Mouse (Mus musculus): ENCODE measurements at regions not wholly inside any gene's neighbourhood (a gene's known extent, or its start where the extent isn't known, plus 50 kb on each side); places are given as distances from the start of the nearest gene placed in this dataset.

DNA sequence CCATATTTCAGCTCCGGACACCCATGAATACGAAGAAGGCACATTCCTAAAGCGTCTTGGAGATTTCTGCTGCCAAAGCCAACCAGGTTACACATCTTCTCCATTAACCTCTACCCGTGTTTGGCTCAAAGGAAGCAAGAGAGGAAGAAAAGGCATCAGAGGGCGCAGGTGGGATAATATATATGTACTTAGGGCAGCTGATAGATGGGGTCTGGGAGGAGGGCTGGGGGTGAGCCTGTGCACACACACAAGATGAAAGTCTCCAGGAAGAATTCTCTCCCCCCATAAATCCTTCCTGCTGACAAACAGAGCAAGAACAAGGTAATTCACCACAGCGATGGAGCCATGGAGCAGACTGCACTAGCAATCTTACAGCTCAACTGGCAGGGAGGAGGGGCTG, 529.5 kb upstream of the Kdm8 start:
- TF ChIP-seq CTCF (IDR thresholded peaks at IDR 0.05; ENCODE audit: insufficient read depth, low read length) = no peak
- no peak for TF ChIP-seq POLR2A (IDR thresholded peaks at IDR 0.05; ENCODE audit: borderline replicate concordance, extremely low read depth, low read depth, low read length)
